In the genomic region with DNA sequence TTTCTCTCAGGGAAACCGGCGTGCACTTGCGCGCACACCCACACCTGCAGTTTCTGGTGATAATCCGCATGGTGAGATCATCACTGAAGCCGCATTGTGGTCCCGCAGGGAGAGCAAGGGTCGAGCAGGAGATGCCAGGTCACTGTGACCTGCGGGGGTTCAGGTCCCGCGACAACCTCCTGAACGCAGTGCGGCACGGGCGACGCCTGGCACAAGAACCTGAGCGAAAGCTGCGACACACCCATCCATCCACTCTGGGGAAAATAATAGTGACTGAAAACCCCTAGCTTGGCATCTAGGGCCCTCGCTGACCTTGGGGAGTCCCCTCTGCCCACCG, we compare ENCODE assay signal across 8 mouse cellular contexts. TPM values are rescaled to one million over a fixed set of nuclear protein-coding genes. Genes with fewer than 3 reads are reported as not detected.
A peak's percentile ranks its signal among the peaks of the same experiment; 100 is the strongest.
DNase-seq lines count a peak whose midpoint lies in the region; ATAC-seq and TF ChIP-seq lines count a peak whose summit lies in the region.

No protein-coding gene starts in this region.

- intact Hi-C loops in gastrocnemius, postnatal 36 days (cut with DNase I): no loop called here

- peak overlapping the region; percentile 70 for H3K9ac ChIP-seq in lung, postnatal 0 days (replicated peaks; ENCODE audit: low read depth)

- no peak for TF ChIP-seq POLR2A in cerebellum, adult 2 months (IDR thresholded peaks at IDR 0.05; ENCODE audit: borderline replicate concordance, insufficient read depth, low read length)

- no peaks in the 10 kb centered on the region; the same call in 1 of the 2 replicates for H3K4me1 ChIP-seq in cerebellum, adult 2 months (ENCODE audit: control insufficient read depth, insufficient read depth, low read length)
- 0 out of 2 replicates have a peak, but pooled peaks cover 4% of the 10 kb centered on the region for H3K4me1 ChIP-seq in lung, postnatal 0 days (ENCODE audit: insufficient read depth, low read depth, low read length)

- H3K27me3 ChIP-seq in cerebellum, adult 2 months (ENCODE audit: control insufficient read depth, insufficient read depth, low read length): no peaks in the 10 kb centered on the region
- no peaks in the 10 kb centered on the region for H3K27me3 ChIP-seq in lung, postnatal 0 days (replicated peaks; ENCODE audit: insufficient read depth, low read length)

- peak overlapping the region; percentile 74 for H3K4me3 ChIP-seq in cerebellum, adult 2 months (replicated peaks; ENCODE audit: insufficient read depth, low read depth, low read length)
- H3K4me3 ChIP-seq in lung, postnatal 0 days (ENCODE audit: low read depth, low read length): peak overlapping the region; percentile 83

- peak in 1 of 2 experiments; percentile 69 for DNase-seq in cerebellum, adult 2 months
- no peak for DNase-seq in cerebellum, adult 8-10 months
- peak; percentile 35 for DNase-seq in lung, postnatal 0 days (ENCODE audit: low spot score)
- DNase-seq in lung, postnatal 10 days: no peak
- peak; percentile 32 for DNase-seq in forelimb bud, embryonic 11.5 days (ENCODE audit: low read depth, low spot score)
- DNase-seq in lung, postnatal 14 days: peak; percentile 6
- no peak for DNase-seq in layer of hippocampus, adult 9-11 months
- DNase-seq in gastrocnemius, postnatal 36 days: no peak

- no peak for ATAC-seq in lung, postnatal 0 days

- peak overlapping the region; percentile 91 for H3K4me2 ChIP-seq in lung, postnatal 0 days (replicated peaks; ENCODE audit: low read depth, low read length)

- no peak for TF ChIP-seq EP300 in lung, postnatal 0 days (IDR thresholded peaks at IDR 0.05)

- no peaks in the 10 kb centered on the region for H3K9me3 ChIP-seq in lung, postnatal 0 days (ENCODE audit: low read length)

- under 1% methylated on average over 20 of the region's 20 CpGs for WGBS in cerebellum, adult 2 months
- 1% methylated on average over 20 of the region's 20 CpGs for WGBS in lung, postnatal 0 days

- no peaks in the 10 kb centered on the region for H3K36me3 ChIP-seq in lung, postnatal 0 days (ENCODE audit: insufficient read depth, low read length)

- H3K27ac ChIP-seq in cerebellum, adult 2 months (ENCODE audit: insufficient read depth, low read length): peak overlapping the region; percentile 90
- H3K27ac ChIP-seq in lung, postnatal 0 days (ENCODE audit: low read length): peak overlapping the region; percentile 78

- no peak for TF ChIP-seq CTCF in cerebellum, adult 2 months (IDR thresholded peaks at IDR 0.05; ENCODE audit: borderline replicate concordance, insufficient read depth, low read depth, low read length)
- TF ChIP-seq CTCF in lung, postnatal 0 days (IDR thresholded peaks at IDR 0.05): no peak

RNA-seq across cellular contexts. Expression of a gene that starts 0.9 kb away (rescaled TPM):
- polyA plus RNA-seq in cerebellum, adult 2 months (2012; rRNA removed): 93.9 and 94.6 TPM in 2 replicates
- 30.7 and 32.9 TPM in 2 replicates for polyA plus RNA-seq in lung, postnatal 0 days (2015; fragmentation: Nextera tagmentation; extraction: Ambion mirVana)
- 10 to 100 TPM; 29.6 to 30.5 TPM for total RNA-seq in gastrocnemius, postnatal 36 days (2021)

RNA-seq across cellular contexts. Expression of a gene that starts 35.0 kb away (rescaled TPM):
- 56.9 and 62.7 TPM in 2 replicates for polyA plus RNA-seq in cerebellum, adult 2 months (2012; rRNA removed)
- 32.6 and 35.3 TPM in 2 replicates for polyA plus RNA-seq in lung, postnatal 0 days (2015; fragmentation: Nextera tagmentation; extraction: Ambion mirVana)
- total RNA-seq in gastrocnemius, postnatal 36 days (2021): 10 to 100 TPM; 23.3 to 27.7 TPM

RNA-seq across cellular contexts. Expression of a gene that starts 47.5 kb away (rescaled TPM):
- polyA plus RNA-seq in cerebellum, adult 2 months (2012; rRNA removed): 3.4 and 3.8 TPM in 2 replicates
- 0.30 and 0.35 TPM in 2 replicates for polyA plus RNA-seq in lung, postnatal 0 days (2015; fragmentation: Nextera tagmentation; extraction: Ambion mirVana)
- total RNA-seq in gastrocnemius, postnatal 36 days (2021): under 1 TPM in 1 of 2 experiments, not detected in 1; 0.20 TPM

Comparison
In these comparisons a context has a peak if more than half of its experiments do, and no peak if none do; other contexts are left out.
1. DNase-seq: peak in lung, postnatal 0 days (single experiment), forelimb bud, embryonic 11.5 days (single experiment) and lung, postnatal 14 days (single experiment); none in cerebellum, adult 8-10 months (single experiment), lung, postnatal 10 days (single experiment), layer of hippocampus, adult 9-11 months (single experiment) and gastrocnemius, postnatal 36 days (0 of 2).